Mouse (Mus musculus): Measurements from ENCODE around the gene Elk3. TPM values are rescaled to one million over a fixed set of nuclear protein-coding genes. Genes with fewer than 3 reads are reported as not detected.

The Elk3 gene
- total RNA-seq, 2 experiments from 2014 or later, result 64.1 to 67.2 TPM

- DNase-seq, result no peak
Measured at GRCm38 (mm10) chr10:93250436-93251317, 60.3 kb downstream of the Elk3 start.

DNA sequence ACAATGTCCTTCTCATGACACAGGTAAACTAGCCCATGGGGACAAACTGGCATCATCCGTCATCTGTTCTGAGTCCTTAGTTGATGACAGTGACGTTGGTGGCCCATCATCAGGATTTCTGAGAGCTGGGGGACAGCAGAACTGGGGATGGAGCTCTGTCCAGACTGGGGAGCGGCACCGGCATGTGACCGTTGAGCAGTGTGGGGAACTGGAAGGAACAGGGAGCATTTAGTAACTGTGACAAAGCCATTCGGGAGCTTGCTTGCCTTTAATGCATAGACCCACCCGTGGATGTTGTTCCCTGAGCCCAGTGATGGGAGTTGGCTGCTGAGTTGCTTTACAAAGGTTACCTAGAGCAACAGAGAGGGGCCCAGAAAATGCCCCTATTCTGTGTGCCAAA lies 61.0 kb downstream of the Elk3 start:
- no peak for DNase-seq
- intact Hi-C loops (cut with DNase I), result no loop called here

More at GRCm38 (mm10) chr10:93250436-93251317, 60.3 kb downstream of the Elk3 start:
- intact Hi-C loops (cut with DNase I), result no loop called here

DNA sequence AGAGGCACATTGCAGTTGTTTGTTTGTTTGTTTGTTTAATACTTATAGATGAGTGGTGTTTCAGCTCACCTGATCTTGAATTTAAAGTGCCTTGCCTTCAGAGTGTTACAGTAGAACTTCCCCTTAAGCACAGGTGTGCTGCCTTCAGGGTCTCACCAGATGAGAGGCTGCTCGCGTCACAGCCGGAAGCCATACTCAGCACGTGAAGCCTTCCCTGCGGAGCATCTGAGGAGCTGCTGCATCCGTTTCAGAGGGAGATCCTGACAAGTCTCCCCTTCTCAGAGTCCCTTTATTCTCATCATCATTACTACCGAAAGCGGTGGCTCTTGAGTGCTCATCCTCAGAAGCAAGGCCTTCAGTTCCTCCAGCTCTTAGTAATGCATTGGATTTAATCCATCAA lies 62.5 kb downstream of the Elk3 start:
- DNase-seq, result no peak
- intact Hi-C loops (cut with DNase I), result no loop called here

- no peak for DNase-seq
- intact Hi-C loops (cut with DNase I), result no loop called here
Measured at GRCm38 (mm10) chr10:93247902-93248301, 63.0 kb downstream of the Elk3 start.

GRCm38 (mm10) chr10:93247422-93247821 lies 63.5 kb downstream of the Elk3 start:
- DNase-seq, result no peak
- intact Hi-C loops (cut with DNase I), result no loop called here

- intact Hi-C loops (cut with DNase I), result no loop called here
- no peak for DNase-seq
Measured at GRCm38 (mm10) chr10:93246185-93246920, 64.6 kb downstream of the Elk3 start.

DNA sequence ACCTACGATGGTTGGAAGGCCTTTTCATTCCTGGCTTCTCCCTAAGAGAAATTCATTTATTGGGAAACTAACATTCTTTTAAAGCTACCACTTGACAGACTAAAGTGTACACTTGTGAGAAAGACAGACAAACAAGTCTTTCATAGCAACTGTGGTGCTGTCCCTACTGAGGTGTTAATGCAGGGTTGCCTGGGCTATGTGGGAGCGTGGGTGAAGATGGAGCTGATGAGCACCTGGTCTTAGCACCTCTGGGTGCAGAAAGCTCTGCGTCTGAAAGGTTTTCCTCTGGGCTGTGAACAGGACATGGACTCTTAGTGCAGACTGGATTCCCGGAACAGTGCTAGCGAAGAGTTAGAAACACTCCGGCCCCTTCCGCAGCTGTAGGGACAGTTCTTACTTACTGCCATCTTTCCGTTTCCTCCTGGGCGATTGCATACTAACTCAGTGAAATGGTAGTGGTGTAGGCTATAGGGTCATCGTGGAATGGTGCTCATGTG lies 66.7 kb downstream of the Elk3 start:
- intact Hi-C loops (cut with DNase I), result loop anchor here (5.0 kb wide), 1 partner anchor 82 kb away; the partner anchor contains the start of gene Cdk17
- DNase-seq, result no peak

DNA sequence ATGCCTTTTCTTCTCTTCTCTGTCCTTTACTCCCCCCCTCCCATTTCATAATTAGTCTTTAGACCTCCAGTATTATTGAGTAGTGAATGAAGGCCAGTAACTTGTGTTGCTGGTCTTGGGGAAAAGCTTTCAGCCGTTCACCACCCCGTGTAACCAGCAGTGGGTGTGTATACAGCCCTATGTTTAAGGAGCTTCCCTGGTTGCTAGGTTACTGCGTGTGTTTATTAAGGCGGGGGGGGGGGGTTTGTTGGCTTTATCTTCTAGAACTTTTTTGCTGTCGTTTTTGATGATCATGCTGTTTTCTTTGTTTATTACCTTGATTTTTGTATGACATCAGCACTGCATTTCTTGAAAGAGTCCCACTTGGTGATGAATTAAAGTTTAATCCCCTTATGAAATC lies 68.1 kb downstream of the Elk3 start:
- intact Hi-C loops (cut with DNase I), result loop anchor here (5.0 kb wide), 1 partner anchor 81 kb away; the partner anchor contains the start of gene Cdk17
- no peak for DNase-seq

GRCm38 (mm10) chr10:93242208-93242607 lies 68.7 kb downstream of the Elk3 start:
- no peak for DNase-seq
- intact Hi-C loops (cut with DNase I), result loop anchor here (5.0 kb wide), 1 partner anchor 80 kb away; the partner anchor contains the start of gene Cdk17

- intact Hi-C loops (cut with DNase I), result no loop called here
- DNase-seq, result no peak
Measured at GRCm38 (mm10) chr10:93239201-93239806, 71.6 kb downstream of the Elk3 start.

GRCm38 (mm10) chr10:93234692-93235091 lies 76.2 kb downstream of the Elk3 start:
- intact Hi-C loops (cut with DNase I), result loop anchor here (5.0 kb wide), 1 partner anchor 33 kb away; no protein-coding TSS in a partner anchor

DNA sequence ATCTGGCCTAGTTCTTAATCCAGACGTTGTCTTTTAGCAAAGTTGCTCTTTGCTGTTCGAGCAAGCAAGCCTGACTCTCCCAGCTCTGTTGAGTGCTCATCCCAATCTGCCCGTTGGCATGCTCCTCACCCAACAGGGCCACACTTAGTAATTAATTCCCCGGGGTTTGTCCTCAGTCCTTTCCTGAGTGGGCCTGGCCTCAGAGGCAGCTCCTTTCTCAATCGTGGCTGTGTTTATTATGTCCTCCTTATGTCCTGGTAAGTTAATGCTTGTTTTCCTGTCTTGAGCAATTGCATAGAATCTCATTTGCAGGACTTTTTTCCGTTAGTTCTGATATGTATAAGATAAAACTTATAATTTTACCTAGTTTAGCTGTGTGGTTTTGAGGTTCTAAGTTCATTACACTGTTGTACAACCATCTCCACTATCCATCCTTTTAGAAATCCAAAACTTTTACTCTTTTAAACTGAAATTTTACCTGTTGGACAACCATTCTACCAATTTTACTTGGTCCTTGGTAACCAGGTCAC lies 77.2 kb downstream of the Elk3 start:
- intact Hi-C loops (cut with DNase I), result loop anchor here (5.0 kb wide), 1 partner anchor 34 kb away; no protein-coding TSS in a partner anchor
- no peak for DNase-seq

More at GRCm38 (mm10) chr10:93234692-93235091, 76.2 kb downstream of the Elk3 start:
- no peak for DNase-seq

GRCm38 (mm10) chr10:93231893-93232292 lies 79.0 kb downstream of the Elk3 start:
- no peak for DNase-seq
- intact Hi-C loops (cut with DNase I), result loop anchor here (5.0 kb wide), 1 partner anchor 35 kb away; no protein-coding TSS in a partner anchor

DNA sequence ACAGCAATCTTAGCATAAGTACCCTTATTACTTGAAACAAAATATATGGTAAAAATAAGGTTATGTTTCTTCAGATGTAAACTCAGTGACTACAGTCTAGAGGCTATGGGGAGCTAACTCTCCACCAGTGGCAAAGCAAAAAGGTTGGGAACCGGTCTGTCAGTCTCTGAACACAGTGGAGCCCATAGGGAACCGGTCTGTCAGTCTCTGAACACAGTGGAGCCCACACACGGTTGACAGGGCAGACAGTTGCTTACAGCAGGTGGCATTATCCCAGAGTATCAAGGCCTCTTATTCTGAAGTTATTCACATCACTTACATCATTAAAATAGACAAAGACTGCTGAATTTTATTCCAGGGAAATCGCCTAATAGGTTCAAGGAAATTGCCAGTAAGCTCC lies 79.4 kb downstream of the Elk3 start:
- DNase-seq, result no peak
- intact Hi-C loops (cut with DNase I), result loop anchor here (5.0 kb wide), 1 partner anchor 36 kb away; no protein-coding TSS in a partner anchor

DNA sequence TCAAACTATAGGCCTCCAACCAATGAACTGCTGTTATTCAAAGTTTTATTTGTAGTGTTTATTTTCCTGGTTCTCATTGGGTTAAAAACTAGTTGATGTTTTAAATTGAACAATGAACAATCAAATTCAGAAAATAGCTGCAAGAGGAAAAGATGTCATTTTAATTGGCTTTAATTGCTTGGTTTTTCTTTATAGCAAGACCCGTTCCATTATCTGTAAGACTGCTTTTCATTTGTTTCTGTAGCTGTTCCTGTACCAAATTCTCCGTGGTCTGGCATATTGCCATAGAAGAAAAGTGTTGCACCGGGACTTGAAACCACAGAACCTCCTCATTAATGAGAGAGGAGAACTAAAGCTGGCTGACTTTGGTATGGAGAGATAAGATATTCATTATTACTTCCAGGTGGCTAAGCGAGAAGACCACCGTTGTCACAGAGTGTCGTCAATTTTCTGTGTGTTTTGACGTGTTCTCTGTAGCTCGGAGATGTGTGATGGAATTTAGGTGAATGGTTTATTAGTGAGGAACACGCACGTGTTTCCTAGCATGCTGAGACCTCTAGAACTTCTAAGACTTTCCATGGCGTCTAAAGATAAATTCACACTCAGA lies 82.4 kb downstream of the Elk3 start:
- no peak for DNase-seq
- intact Hi-C loops (cut with DNase I), result no loop called here

DNA sequence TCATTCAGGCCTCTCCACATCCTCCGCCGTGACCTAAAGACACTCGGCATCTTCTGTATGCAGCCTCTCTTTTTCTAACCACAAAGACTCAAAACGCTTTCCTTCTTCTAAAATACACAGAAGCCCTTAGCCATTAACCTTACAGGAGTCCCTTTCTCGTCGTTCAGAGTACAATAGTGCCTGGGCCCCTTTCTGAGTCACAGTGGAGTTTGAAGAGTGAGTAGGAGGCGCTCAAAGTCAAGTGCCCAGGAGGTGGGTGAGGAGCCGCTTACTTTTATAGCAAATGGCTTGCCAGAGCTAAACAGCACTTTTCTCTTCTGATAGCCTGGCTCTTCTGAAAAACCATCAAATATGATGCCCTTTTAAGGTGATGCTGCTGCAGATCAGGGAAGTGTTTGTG lies 83.0 kb downstream of the Elk3 start:
- intact Hi-C loops (cut with DNase I), result no loop called here
- DNase-seq, result no peak

- no peak for DNase-seq
- intact Hi-C loops (cut with DNase I), result no loop called here
Measured at GRCm38 (mm10) chr10:93225751-93226150, 85.2 kb downstream of the Elk3 start.

DNA sequence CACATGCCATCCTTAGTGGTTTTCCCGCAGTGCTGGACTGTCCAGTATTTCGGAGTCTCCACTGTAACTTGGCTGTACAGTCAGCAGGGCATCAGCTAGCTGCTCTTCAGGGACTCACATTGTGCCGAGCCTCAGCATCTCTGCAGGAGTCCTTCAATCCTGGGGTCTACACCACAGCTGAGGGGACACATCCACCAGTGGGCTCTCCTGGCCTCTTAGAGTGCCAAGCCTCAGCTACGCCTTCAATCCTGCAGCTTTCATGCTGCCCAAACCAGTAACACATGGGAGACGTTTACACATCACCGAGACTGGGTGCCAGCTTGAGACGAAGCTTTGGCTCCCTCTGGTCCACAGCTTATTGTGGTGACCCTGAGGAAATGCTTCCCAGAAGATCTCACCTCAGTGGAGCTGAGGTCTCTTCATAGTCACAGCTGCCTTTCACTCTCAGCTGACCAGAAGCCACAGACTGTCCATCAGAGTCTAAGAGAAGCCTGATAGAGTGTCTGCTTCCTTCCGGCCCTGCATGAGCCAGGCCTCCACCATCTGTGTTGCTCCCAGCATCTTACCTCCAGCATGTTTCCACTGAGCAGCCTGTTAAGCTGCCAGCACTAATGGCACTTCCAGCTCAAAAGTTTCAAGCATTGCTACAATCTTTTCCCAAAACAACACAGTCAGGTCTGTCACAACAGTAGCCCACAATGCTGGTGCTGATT lies 95.7 kb downstream of the Elk3 start:
- intact Hi-C loops (cut with DNase I), result loop anchor here (5.0 kb wide), 1 partner anchor 33 kb away; no protein-coding TSS in a partner anchor
- no peak for DNase-seq

- intact Hi-C loops (cut with DNase I), result no loop called here
- no peak for DNase-seq
Measured at GRCm38 (mm10) chr10:93214251-93214650, 96.7 kb downstream of the Elk3 start.
